Mouse (Mus musculus): ENCODE measurements around the gene Olfr1094. TPM values are rescaled to one million over a fixed set of nuclear protein-coding genes. Genes with fewer than 3 reads are reported as not detected.

Olfr1094 gene
- not detected for total RNA-seq (2023)

DNA sequence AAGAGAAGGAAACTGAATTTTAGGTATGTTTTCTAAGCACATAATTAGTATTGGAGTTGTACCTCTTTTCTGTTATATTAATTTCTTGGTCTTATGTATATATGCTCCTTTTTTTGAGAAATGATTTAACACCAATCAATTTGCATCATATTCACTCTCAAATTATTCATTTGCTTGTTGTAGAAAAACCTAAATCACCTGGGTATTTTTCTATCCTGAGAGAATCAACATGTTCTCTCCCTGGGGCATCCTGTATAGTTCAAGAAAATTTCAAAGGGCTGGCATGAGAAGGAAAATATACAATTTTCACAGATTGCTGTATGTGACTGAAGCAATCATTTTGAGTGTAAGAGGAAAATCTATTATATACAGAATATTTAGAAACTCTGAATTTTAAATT lies at the start of gene Olfr1094:
Gene Olfr1094, plus strand, starts transcription at position 301 of the 400 bp plus-strand sequence.

GRCm38 (mm10) chr2:86782179-86782578 lies 42.3 kb upstream of the Olfr1094 start, which contains the start of gene Olfr1093:
TSS of gene Olfr1093 (plus strand) at chr2:86782479.

GRCm38 (mm10) chr2:86809918-86810317 lies 14.5 kb upstream of the Olfr1094 start, which contains the start of gene Olfr141:
TSS of gene Olfr141 (minus strand) at chr2:86810018.

DNA sequence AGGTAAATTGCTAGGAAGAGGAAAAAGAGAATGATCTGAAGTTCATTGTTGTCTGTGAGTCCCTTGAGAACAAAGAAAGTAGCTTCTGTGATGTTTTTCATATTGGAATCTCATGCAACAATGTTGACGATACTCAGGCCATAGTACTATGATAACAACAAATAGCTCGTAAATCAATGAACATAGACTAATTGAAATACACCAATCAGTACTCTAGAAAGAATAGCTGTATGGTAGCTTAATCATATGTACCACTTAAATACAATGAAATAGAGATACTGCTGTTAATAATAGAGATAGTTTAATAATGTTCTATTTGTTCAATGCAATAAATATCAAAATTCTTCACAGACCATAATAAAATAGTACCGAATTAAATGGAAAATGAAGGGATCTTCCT lies 27.1 kb downstream of the Olfr1094 start, which contains the start of gene Olfr1095:
Gene Olfr1095, minus strand, starts transcription at position 101 of the 400 bp plus-strand sequence.

DNA sequence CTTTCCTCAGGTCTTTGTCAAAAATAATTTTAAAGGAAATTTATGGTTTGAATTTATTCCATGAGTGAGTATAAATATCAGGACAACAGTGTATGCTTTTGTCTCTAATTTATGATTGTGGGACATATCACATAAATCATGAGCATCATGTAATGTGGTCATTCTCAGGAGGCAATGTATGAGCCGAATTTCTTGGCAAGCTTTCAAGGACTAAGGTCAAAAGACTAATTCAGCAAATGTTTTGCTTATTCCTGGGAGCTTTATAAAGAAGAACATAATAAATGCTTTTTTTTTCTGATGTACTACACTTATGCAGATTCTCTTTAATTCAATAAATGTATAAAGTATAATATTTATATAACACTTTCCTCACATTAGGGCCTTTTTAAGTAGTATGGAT lies 50.2 kb downstream of the Olfr1094 start, which contains the start of gene Gm13723:
Gene Gm13723, minus strand, starts transcription at position 101 of the 400 bp plus-strand sequence.

Other genes with a start within 250 kb of the Olfr1094 start
- gene Olfr1082, start 225.7 kb upstream of the Olfr1094 start, total RNA-seq (2023): not detected
- not detected for gene Olfr1084, start 184.9 kb upstream of the Olfr1094 start, total RNA-seq (2023)
- not detected for gene Olfr1085, start 162.6 kb upstream of the Olfr1094 start, total RNA-seq (2023)
- gene Olfr1086, start 144.6 kb upstream of the Olfr1094 start, total RNA-seq (2023): not detected
- gene Olfr1087, start 126.3 kb upstream of the Olfr1094 start, total RNA-seq (2023): not detected
- gene Olfr1089, start 91.0 kb upstream of the Olfr1094 start, total RNA-seq (2023): not detected
- not detected for gene Olfr1090, start 65.7 kb upstream of the Olfr1094 start, total RNA-seq (2023)
- not detected for gene Olfr1093, start 42.2 kb upstream of the Olfr1094 start, total RNA-seq (2023)
- gene Olfr141, start 14.6 kb upstream of the Olfr1094 start, total RNA-seq (2023): not detected
- gene Olfr1095, start 27.0 kb downstream of the Olfr1094 start, total RNA-seq (2023): not detected
- not detected for gene Gm13723, start 50.1 kb downstream of the Olfr1094 start, total RNA-seq (2023)
- not detected for gene Olfr1097, start 67.6 kb downstream of the Olfr1094 start, total RNA-seq (2023)
- gene Olfr1098, start 99.9 kb downstream of the Olfr1094 start, total RNA-seq (2023): not detected
- not detected for gene Olfr1099, start 136.0 kb downstream of the Olfr1094 start, total RNA-seq (2023)
- not detected for gene Olfr1100, start 155.3 kb downstream of the Olfr1094 start, total RNA-seq (2023)
- not detected for gene Olfr1101, start 166.6 kb downstream of the Olfr1094 start, total RNA-seq (2023)
- not detected for gene Olfr1102, start 173.7 kb downstream of the Olfr1094 start, total RNA-seq (2023)
- not detected for gene Olfr1104, start 202.4 kb downstream of the Olfr1094 start, total RNA-seq (2023)
- gene Olfr1105, start 211.9 kb downstream of the Olfr1094 start, total RNA-seq (2023): not detected
- gene Olfr1106, start 227.6 kb downstream of the Olfr1094 start, total RNA-seq (2023): not detected

Measured in T-cell, adult 66 days (primary cell).